Mouse (Mus musculus) fat pad, adult 2 months (tissue): ENCODE data around the gene Gtf2i.
A peak's percentile ranks its signal among the peaks of the same experiment; 100 is the strongest.

Experiments used
- DNase-seq: peaks from one replicate; pipeline ENCODE4 v3.0.0-alpha.2; 2011; ENCODE audit warnings: low read depth, low spot score; ENCODE audit errors: extremely low read depth

The Gtf2i gene

DNA sequence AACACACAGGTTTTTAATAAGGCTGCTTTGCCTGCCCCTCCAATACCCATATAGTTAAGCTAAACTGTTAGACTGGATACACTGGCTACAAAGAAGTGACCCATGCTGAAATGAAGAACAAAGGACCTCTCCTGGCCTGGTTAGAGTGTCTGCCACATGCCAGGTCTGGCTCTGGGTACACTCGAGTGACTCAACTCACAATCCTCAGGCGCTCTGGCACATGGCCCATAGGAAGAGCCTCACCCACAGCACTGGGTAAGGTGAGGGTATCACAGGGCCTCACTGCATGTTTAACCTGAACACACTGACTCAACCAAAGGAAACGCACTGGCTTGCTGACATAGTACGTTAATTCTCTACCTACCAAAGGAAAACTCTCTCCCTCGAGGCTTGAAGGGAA lies 68.4 kb downstream of the Gtf2i start:
- DNase-seq, result peak; percentile 47

DNA sequence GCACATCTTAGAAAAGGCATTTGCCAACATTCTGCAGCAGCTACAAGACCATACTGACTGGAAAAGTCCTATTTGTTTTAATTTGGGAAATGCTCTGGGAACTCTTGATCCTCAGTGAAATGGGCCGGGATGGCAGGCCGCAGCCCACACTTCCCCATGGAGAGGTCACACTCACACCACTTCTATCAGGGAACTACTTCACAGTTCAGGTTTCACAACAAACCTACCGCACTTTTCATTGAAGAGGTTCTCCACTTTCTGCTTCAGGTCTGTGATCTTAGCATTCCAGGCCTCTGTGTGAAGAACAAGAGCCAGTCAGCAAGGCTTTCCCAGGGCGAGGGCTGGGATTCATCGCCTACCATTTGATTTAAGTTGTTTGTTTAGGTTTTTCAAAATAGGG lies 69.7 kb downstream of the Gtf2i start:
- DNase-seq, result no peak

DNA sequence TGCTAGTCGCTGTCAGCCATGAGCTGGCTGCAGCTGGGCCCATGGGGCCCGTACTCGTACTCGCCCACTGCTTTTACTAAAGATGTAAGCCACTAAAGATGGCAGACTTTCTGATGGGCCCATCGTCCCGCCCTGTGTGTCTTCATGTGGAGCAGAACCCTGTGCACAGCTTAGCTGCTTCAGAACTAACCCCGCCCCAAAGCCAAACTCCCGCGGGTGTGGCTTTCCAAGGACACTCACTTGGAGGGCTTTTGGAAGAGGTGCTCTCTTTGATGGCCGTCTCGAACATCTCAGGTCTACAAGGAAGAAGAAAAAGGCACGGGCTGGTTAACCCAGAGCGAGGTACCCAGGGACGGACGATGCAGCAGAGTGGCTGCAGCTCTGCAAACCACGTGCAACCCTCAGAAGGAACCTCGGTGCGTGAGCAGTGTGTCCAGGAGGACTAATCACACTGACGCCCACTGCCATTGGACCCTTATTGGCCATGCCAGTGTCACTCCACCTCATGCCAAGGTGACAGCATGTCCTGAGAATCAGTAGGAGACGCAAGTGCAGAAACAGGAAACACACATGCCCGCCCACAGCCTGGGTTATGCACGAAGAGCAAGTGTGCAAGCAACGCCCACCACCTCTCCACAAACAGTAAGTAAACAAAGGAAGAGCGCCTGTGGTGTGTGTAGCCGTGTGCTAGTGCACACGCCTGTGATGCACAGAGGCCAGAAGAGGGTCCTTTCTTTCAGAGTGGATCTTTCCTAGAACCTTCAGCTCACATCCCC lies 70.7 kb downstream of the Gtf2i start:
- no peak for DNase-seq

DNA sequence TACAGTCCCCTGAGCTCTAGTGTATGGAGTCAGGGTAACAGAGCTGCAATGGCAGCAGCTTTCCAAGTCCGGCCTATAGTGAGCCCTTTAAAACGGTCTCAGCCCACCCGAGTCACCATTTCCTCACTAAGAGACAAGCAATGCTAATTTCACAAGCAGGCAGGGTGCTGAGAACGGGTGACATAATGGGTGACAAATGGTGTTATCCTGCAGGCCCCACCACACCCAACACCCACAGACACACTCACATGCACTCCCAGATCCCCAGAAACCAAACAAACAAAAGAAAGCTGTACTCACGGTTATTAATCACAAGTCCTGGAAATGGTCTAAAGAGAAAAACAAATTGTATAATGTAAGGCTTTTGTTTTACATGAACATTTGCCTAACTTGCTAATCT lies 72.7 kb downstream of the Gtf2i start:
- no peak for DNase-seq

DNA sequence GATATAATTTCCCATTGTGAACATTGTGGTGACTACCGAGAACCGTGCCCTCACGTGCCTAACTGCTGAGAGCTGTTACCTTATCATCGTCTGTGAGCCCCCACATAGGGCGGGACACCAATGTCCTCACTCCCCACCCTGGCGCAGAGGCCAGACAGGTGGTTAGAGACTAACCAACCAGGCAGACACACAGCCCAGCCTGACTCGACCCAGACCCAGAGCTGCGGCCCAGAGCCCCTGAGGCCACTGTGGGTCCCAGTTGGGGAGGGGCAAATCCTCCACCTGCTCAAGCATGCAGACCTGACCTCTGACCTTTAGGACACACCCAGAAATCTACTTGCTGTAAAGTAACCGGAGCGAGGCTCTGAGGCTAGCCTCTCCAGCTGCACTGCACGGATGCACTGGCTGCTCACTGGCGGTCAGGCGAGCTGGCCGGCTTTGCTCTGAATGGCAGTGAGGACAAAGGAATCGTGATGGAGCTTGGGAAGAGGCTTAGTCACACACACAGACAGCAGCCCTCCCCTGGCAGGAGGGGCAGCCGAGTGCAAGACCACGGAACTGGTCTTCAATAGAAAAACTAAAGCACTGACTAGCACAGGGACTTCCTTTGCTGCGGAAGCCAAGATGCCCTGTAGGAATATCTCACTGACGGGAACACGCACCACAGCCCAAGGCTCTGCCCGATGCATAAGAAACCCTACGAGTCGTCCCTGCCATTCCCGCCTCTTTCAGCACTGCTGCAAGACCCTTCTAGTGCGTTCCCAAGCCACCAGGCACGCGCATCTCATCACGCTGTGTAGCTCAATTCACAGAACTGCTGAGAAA lies 76.4 kb downstream of the Gtf2i start:
- DNase-seq, result no peak

DNA sequence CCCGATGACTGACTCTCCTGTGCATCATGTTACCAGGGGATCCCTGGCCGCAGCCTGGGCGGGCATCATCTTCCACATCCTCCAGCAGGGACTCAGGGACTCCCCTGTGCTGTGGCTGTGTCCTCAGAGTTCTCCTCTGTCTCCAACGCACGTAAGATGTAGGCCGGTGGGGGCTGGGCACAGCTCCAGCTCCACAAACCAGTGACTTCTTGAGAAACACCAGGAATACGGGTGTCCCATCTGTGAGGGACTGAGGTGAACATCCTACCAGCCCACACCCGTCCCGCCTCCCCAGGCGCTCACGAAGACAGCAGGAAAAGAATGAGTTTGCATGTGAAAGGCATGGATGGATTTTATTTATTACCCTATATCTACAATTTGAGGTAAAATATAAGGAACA lies 77.1 kb downstream of the Gtf2i start:
- no peak for DNase-seq

DNA sequence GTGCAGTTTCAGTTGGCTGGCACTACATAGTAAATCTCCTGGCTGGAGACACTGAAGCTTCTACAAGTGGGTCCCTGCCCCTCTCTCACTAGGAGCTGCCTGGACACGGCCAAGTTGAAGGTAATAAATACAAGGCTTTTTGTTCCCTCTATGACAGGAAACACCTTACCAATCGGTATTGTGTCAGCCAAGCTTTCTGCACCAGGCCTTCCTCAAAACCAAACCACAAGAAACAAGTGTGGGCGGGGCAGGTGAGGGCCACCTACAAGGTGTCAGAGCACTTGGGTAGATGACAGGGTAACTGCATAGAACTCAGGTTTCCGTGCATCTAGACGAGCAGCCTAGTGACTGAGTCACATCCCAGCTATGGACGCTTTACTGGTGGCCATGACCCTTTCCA lies 77.8 kb downstream of the Gtf2i start:
- no peak for DNase-seq

DNA sequence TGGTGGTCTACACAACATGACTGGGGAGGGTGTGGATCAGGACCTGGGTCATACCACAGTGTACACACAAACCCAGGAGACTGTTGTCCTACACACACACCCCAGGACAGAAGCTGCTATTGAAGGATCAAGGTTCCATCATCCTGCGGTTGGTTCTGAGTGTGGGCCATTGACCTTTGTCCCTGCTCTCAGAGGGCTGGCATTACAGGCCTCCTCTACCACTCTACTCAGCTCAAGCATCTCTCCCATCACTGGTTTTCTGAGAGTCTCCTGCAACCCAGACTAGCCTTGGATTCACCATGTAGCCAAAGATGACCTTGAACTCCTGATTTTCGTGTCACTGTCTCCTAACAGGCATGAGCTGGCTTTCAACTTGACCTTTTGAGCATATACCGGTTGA lies 78.3 kb downstream of the Gtf2i start:
- DNase-seq, result no peak

DNA sequence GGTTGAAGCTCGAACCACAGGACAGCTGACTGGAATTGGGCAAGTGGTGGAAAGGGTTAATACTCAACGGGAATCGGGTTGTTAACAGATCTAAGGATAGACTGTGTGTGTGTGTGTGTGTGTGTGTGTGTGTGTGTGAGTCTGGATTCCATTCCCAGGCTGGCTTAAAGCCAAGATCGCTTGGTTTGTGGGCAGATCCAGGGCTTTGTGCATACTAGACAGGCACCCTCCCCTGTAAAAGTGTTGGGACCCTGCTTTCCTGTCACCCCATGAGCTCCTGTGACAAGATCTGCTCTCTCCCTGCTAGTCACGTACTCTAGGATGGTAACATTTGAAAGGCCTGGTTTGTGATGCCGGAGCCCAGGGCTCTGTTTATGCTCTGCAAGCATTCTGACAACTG lies 79.4 kb downstream of the Gtf2i start:
- no peak for DNase-seq

DNA sequence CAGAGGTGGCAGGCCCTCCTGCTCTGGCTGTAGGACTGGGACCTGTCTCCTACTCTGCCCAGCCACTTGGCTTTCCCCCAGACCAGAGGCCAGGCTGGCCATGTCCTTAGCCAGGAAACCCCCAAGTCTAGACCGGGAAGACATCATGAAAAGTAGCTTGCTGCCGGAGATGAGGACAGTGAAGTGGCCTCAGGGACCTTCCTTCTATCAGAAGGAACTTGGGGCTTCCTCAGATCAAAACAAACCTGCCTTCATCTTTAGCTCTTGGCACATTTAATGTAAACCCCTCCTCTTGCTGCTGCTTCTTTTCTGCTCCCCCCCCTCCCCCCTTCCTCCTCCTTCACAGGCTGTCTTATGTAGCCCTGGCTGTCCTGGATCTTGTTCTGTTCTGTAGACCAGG lies 80.4 kb downstream of the Gtf2i start:
- no peak for DNase-seq

DNA sequence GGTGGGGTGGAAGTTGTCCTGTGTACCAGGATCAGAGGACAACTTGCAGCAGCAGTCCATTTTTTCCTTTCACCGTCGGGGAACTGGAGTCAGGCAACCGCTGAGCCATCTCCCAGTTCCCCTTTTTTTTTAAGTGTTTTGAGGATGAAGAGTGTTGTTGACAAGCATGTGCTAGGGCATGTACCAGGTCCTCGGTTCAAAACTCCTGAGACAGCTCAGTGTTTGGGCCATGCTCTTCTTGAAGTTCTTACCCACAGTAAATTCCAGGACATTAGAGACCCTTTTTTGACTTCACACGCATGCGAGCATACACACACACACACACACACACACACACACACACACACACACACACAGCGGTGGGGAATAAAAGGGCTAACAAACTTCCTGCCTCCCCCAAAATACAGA lies 81.3 kb downstream of the Gtf2i start:
- no peak for DNase-seq

DNA sequence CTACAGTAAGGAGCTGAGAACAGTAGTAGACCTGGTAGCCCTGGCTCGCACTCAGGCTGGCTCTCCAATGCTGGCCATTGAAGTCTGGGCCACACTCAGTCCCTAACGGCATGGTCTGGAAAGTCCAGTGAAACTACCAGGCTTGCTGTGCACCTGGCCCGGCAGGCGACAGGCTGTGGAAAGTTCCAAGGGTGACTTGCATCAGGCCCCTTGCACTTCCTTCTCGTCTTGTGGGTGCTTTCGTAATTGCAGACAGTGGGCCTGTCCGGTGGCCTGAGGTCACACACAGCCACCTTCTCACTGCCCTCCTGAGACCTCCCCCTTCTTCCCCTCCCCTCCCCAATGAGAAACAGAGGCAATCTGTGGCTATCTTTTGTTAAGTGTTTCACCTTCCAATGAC lies 82.0 kb downstream of the Gtf2i start:
- DNase-seq, result no peak

DNA sequence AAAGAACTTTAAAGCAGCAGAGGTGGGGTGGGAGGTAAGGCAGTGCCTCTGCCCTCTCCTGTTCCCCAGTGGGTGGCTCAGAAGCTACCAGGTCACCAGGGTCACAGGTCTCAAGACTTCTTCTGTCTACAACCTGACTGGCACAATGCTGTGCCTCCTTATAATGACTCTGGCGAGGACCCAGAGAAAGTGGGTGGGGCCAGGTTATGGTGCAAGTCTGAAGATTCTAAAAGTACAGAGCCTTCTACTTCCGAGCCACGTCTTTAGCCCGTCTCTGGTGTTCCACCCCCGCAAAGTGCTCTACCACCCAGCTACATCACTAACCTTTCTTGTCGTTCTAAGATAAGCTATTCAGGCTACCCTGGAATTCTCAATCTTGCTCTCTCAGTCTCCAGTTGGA lies 82.4 kb downstream of the Gtf2i start:
- peak; percentile 71 for DNase-seq

DNA sequence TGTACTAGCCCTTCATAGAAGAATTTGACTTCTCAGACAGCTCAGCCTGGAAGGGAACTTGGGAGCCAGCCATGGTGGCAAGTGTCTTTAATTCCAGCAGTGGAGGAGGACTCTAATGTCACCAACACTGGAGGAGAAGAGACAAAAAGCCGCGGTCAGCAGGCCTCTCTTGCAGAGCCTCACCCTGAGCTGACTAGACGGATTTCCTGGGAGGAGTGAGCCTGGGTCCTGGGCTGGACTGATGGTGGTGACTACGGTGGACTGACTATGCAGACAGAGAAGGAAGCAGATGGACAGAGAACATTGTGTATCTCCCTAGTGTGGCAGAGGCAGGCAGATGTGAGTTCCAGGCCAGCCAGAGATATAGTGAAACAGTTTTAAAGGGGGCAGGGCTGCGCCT lies 83.2 kb downstream of the Gtf2i start:
- no peak for DNase-seq

DNA sequence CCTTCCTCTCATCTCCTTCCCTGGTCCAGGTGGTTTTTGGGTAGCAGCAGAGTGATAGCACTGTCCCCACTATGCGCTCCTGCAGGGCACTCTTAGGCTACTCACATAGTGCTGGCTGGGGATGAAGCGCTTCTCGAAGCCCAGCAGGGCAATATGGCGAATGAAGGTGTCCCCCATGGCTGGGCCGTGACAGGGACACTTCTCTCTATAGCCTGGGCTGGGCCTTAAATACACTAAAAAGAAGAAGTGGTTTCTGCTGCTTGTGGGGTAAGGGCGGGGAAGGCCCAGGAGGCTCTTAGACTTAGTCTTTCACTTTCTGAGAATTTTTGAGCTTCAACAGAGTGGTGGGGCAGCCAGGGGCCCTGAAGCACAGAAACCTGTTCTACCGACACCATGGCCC lies 85.2 kb downstream of the Gtf2i start, which contains the start of gene Ncf1:
Gene Ncf1 (minus strand): TSS at position 235 of the 400 bp plus-strand sequence.
- no peak for DNase-seq

DNA sequence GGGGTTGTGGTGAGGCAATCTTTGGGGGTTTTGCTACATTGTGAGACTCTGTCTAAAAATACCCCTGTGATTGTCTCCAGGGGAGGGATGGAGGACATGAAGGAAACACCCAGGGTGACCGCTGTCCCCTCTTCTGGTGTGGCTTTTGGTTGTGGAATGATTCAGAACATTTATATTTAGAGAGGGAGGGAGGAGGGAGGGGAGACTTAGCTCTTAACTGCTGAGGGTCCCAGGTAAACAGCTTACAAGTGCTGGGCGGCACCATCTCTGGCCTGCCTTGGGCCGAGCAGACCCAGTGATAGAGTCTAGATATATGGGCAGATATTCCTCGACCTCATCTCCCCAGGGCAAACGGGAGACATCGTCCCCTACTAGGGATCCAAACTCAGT lies 86.3 kb downstream of the Gtf2i start:
- no peak for DNase-seq

DNA sequence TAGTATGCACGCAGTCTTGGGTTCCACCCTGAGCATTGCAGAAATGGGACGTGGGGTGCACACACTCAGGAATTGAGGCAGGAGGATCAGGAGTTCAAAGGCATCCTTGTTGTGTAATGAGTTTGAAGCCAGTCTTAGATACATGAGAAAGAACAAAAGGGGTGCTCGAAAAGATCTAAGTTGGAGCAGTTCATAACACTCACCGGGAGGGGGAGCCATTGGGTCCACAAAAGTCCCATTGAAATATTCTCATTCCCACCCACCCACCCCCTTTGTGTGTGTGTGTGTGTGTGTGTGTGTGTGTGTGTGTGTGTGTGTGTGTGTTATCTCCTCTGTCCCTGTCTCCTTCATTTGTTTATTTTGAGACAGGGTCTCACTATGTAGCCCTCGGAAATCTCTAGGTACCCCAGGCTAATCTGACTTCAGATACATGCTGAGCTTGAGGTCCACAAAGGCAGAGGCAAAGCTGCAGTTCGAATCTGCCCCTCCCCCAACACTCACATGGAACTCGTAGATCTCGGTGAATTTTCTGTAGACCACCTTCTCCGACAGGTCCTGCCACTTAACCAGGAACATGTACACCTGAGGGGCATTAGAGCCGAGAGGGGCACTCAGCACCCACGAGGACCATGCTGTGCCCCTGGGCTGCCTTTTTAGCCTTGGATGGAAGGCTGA lies 86.8 kb downstream of the Gtf2i start:
- DNase-seq, result no peak

DNA sequence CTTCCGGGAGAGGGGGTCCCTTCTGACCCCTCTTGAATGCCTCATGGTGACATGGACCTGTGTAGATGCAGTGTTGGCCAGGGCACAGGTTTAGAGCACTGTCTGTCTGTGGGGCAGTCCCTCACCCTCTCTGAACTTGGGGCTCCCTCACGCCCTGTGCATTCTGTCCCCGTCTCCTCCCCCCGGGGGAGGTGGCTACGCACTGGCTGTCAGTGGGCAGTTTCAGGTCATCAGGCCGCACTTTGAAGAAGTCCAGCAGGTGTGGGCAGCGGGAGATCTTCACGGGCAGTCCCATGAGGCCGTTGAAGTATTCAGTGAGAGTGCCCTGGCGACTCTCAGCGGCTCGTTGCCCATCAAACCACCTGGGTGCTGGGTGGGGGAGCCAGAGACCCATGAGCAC lies 87.6 kb downstream of the Gtf2i start:
- no peak for DNase-seq

DNA sequence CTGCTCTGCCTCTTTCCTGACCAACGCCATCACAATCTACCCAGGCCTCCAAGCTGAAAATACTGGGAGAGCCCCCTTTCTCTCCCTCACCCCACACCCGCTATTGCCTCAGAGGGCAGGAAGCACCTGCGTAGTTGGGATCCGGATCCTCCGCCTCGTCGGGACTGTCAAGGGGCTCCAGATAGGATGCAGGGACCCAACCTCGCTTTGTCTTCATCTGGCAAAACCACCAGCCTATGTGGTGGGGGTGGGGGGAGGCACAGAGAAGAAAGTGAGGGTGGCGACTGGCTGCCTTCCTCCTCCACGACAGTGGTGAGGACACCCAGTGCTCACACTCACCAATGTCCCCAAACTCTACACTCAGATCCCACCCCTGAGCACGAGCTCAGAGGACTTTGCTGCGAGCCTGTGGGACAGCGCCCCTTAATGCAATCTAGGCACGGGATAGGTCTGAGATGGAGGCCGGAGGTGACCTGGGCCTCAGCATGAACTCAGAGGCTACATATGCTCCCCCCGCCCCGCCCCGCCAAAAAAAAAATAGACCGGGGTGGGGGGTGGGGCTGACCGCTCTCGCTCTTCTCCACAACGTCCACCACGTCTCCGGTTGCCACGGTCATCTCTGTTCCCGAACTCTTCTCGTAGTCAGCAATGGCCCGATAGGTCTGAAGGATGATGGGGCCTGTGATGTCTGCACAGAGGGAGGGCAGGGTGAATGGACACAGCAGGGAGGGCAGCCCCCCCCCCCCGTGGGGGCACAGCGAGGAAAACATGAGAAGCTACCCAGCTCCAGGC lies 89.3 kb downstream of the Gtf2i start:
- DNase-seq, result no peak

DNA sequence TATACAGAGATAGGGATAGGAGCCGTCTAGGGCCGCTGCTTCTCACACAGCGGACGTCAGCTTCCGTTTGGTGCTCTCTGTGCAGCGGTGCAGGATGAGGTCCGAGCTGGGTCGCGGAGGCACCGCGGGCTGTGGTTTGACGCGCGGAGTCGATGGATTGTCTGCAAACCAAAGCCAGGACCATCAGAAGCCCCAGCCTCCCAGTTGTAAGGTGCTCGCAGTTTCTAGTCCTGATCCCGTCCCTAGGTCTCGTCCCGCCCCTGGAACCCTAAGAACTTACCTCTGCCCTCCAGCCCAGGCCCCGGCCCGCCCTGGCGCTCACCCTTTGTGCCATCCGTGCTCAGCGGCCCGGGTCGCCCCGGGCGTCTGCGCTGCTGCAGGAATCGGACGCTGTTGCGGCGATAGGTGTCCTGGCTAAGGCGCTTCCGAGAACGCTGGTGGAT lies 92.8 kb downstream of the Gtf2i start:
- no peak for DNase-seq

DNA sequence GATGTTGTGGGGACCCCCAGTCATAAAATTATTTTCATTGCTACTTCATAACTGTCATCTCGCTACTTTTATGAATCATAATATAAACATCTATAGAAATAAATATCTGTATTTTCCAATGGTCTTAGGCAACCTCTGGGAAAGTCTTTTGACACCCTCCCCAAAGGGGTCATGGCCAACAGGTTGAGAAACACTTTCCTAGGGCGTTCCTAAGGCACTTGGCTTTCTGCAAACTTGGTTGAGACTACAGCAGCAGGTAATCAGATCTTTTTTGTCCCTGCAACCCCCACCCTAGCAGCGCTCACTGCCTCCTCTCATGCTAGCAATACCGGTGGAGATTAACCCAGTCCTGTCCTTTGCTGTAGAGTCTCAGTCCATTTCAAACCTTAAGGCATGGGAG lies 93.3 kb downstream of the Gtf2i start:
- no peak for DNase-seq
